Comparison of ENCODE assay signal across 8 mouse cellular contexts in the genomic region with DNA sequence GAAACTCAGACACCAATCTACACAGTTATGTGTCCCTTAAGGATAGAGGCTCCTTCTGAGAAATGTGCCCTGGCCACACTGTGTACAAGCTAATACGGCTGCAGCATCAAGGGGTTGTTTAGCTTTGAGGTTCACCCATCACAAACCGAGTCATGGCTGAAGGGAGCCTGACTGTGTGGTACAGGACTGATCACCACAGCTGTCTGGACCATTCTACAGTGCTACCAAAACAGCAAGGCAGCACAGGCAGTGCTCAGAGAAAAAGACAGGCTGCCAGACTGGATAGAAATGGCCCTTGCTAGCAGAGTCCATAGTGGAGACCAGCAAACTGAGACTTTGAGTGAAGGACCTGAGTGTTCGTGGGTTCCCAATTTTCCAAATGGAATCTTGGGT. TPM values are rescaled to one million over a fixed set of nuclear protein-coding genes. Genes with fewer than 3 reads are reported as not detected.
DNase-seq lines count a peak whose midpoint lies in the region; ATAC-seq and TF ChIP-seq lines count a peak whose summit lies in the region.

No protein-coding gene starts in this region.

- ATAC-seq in forebrain, embryonic 14.5 days = no peak; the same call in 1 of the 2 replicates
- no peak for ATAC-seq in liver, embryonic 12.5 days
- ATAC-seq in stomach, embryonic 15.5 days (ENCODE audit: insufficient read depth, low FRiP score, low read depth) = no peak

- DNase-seq in spleen, adult 2 months (ENCODE audit: low read depth in 1 of 2, low spot score in 2 of 2) = no peak
- DNase-seq in spleen, postnatal 4 days (ENCODE audit: low spot score in 2 of 2) = no peak
- no peak for DNase-seq in forebrain, embryonic 14.5 days (ENCODE audit: low spot score)
- DNase-seq in spleen, postnatal 14 days (ENCODE audit: low spot score in 2 of 2) = no peak
- DNase-seq in adrenal gland, postnatal 36 days = no peak
- no peak for DNase-seq in c-Kit-positive CD71-positive TER-119-positive erythroid progenitor cells, embryonic 14.5 days (ENCODE audit: low spot score)

- H3K4me3 ChIP-seq in spleen, adult 2 months (ENCODE audit: extremely low read depth, insufficient read depth, insufficient read length) = peak overlapping the region; percentile 71
- H3K4me3 ChIP-seq in forebrain, embryonic 14.5 days (ENCODE audit: low read depth, low read length) = peak overlapping the region; percentile 90
- H3K4me3 ChIP-seq in liver, embryonic 12.5 days = peak overlapping the region; percentile 81
- H3K4me3 ChIP-seq in stomach, embryonic 15.5 days (replicated peaks) = peak overlapping the region; percentile 95

- peaks cover 19% of the 10 kb centered on the region; the same call in 1 of the 2 replicates for H3K4me1 ChIP-seq in spleen, adult 2 months (ENCODE audit: control insufficient read depth, insufficient read depth, insufficient read length)
- peaks cover 20% of the 10 kb centered on the region for H3K4me1 ChIP-seq in forebrain, embryonic 14.5 days (ENCODE audit: control insufficient read depth, insufficient read depth, low read length)
- H3K4me1 ChIP-seq in liver, embryonic 12.5 days = peaks cover 41% of the 10 kb centered on the region
- H3K4me1 ChIP-seq in stomach, embryonic 15.5 days = peaks cover 20% of the 10 kb centered on the region

- H3K4me2 ChIP-seq in forebrain, embryonic 14.5 days (ENCODE audit: low read length) = peak overlapping the region; percentile 83
- peak overlapping the region; percentile 83 for H3K4me2 ChIP-seq in liver, embryonic 12.5 days
- peak overlapping the region; percentile 80 for H3K4me2 ChIP-seq in stomach, embryonic 15.5 days

- WGBS in spleen, adult 2 months = 10% methylated on average over 3 of the region's 3 CpGs
- 43% methylated on average over 3 of the region's 3 CpGs for WGBS in forebrain, embryonic 14.5 days
- 30% methylated on average over 3 of the region's 3 CpGs for WGBS in liver, embryonic 12.5 days (ENCODE audit: insufficient replicate concordance)
- 18% methylated on average over 3 of the region's 3 CpGs for WGBS in stomach, embryonic 15.5 days

- no peaks in the 10 kb centered on the region for H3K9me3 ChIP-seq in forebrain, embryonic 14.5 days (replicated peaks; ENCODE audit: control insufficient read depth, low read length)
- no peaks in the 10 kb centered on the region for H3K9me3 ChIP-seq in liver, embryonic 12.5 days (replicated peaks)
- no peaks in the 10 kb centered on the region for H3K9me3 ChIP-seq in stomach, embryonic 15.5 days

- peak overlapping the region; percentile 92 for H3K9ac ChIP-seq in forebrain, embryonic 14.5 days (ENCODE audit: low read length)
- H3K9ac ChIP-seq in liver, embryonic 12.5 days = peak overlapping the region; percentile 77
- H3K9ac ChIP-seq in stomach, embryonic 15.5 days = peak overlapping the region; percentile 91; the same call in 1 of the 2 replicates

- no peak for TF ChIP-seq CTCF in spleen, adult 2 months (IDR thresholded peaks at IDR 0.05; ENCODE audit: extremely low read depth, insufficient read depth, insufficient read length, insufficient replicate concordance)

- TF ChIP-seq POLR2A in spleen, adult 2 months (IDR thresholded peaks at IDR 0.05; ENCODE audit: low read depth, low read length) = no peak

- no peaks in the 10 kb centered on the region for H3K27me3 ChIP-seq in spleen, adult 2 months (ENCODE audit: control insufficient read depth, insufficient read depth, low read length)
- no peaks in the 10 kb centered on the region for H3K27me3 ChIP-seq in forebrain, embryonic 14.5 days (replicated peaks; ENCODE audit: control insufficient read depth, insufficient read depth, low read length)
- H3K27me3 ChIP-seq in liver, embryonic 12.5 days (replicated peaks) = no peaks in the 10 kb centered on the region
- H3K27me3 ChIP-seq in stomach, embryonic 15.5 days (replicated peaks) = no peaks in the 10 kb centered on the region

- H3K36me3 ChIP-seq in spleen, adult 2 months (ENCODE audit: control insufficient read depth, insufficient read depth, low read length) = peaks cover 5% of the 10 kb centered on the region
- peaks cover 24% of the 10 kb centered on the region for H3K36me3 ChIP-seq in forebrain, embryonic 14.5 days (ENCODE audit: control insufficient read depth, insufficient read depth, low read length)
- peaks cover 24% of the 10 kb centered on the region for H3K36me3 ChIP-seq in liver, embryonic 12.5 days
- H3K36me3 ChIP-seq in stomach, embryonic 15.5 days = peaks cover 11% of the 10 kb centered on the region

- peak overlapping the region; percentile 15; the same call in 1 of the 2 replicates for H3K27ac ChIP-seq in spleen, adult 2 months (ENCODE audit: insufficient read depth, low read length)
- H3K27ac ChIP-seq in forebrain, embryonic 14.5 days (ENCODE audit: low read depth, low read length) = no peak overlapping the region
- H3K27ac ChIP-seq in liver, embryonic 12.5 days = no peak overlapping the region
- peak overlapping the region; percentile 97; the same call in 1 of the 2 replicates for H3K27ac ChIP-seq in stomach, embryonic 15.5 days

RNA-seq across cellular contexts. Expression of a gene that starts 1.3 kb away (rescaled TPM):
- 742 and 822 TPM in 2 replicates for polyA plus RNA-seq in spleen, adult 2 months (2012; rRNA removed)
- polyA plus RNA-seq in forebrain, embryonic 14.5 days (2014; fragmentation: Nextera tagmentation; extraction: Ambion mirVana) = 547 and 623 TPM in 2 replicates
- 140 and 142 TPM in 2 replicates for polyA plus RNA-seq in liver, embryonic 12.5 days (2016; fragmentation: Nextera tagmentation; extraction: Ambion mirVana)
- 456 and 486 TPM in 2 replicates for polyA plus RNA-seq in stomach, embryonic 15.5 days (2015; fragmentation: Nextera tagmentation; extraction: Ambion mirVana)
- 100 to 1,000 TPM; 740 to 871 TPM for total RNA-seq in adrenal gland, postnatal 36 days (2021)

RNA-seq across cellular contexts. Expression of a gene that starts 9.4 kb away (rescaled TPM):
- polyA plus RNA-seq in spleen, adult 2 months (2012; rRNA removed) = not detected in 2 replicates
- polyA plus RNA-seq in forebrain, embryonic 14.5 days (2014; fragmentation: Nextera tagmentation; extraction: Ambion mirVana) = not detected in 2 replicates
- polyA plus RNA-seq in liver, embryonic 12.5 days (2016; fragmentation: Nextera tagmentation; extraction: Ambion mirVana) = not detected in 2 replicates
- not detected in 2 replicates for polyA plus RNA-seq in stomach, embryonic 15.5 days (2015; fragmentation: Nextera tagmentation; extraction: Ambion mirVana)
- 1 to 10 TPM in 1 of 2 experiments, not detected in 1; 1.7 TPM for total RNA-seq in adrenal gland, postnatal 36 days (2021)

RNA-seq across cellular contexts. Expression of a gene that starts 39.3 kb away (rescaled TPM):
- not detected in 2 replicates for polyA plus RNA-seq in spleen, adult 2 months (2012; rRNA removed)
- not detected in 2 replicates for polyA plus RNA-seq in forebrain, embryonic 14.5 days (2014; fragmentation: Nextera tagmentation; extraction: Ambion mirVana)
- 0.31 TPM in 1 of 2 replicates, not detected in the other for polyA plus RNA-seq in liver, embryonic 12.5 days (2016; fragmentation: Nextera tagmentation; extraction: Ambion mirVana)
- polyA plus RNA-seq in stomach, embryonic 15.5 days (2015; fragmentation: Nextera tagmentation; extraction: Ambion mirVana) = not detected in 2 replicates
- not detected for total RNA-seq in adrenal gland, postnatal 36 days (2021)

RNA-seq across cellular contexts. Expression of a gene that starts 54.3 kb away (rescaled TPM):
- polyA plus RNA-seq in spleen, adult 2 months (2012; rRNA removed) = not detected in 2 replicates
- not detected in 2 replicates for polyA plus RNA-seq in forebrain, embryonic 14.5 days (2014; fragmentation: Nextera tagmentation; extraction: Ambion mirVana)
- not detected in 2 replicates for polyA plus RNA-seq in liver, embryonic 12.5 days (2016; fragmentation: Nextera tagmentation; extraction: Ambion mirVana)
- polyA plus RNA-seq in stomach, embryonic 15.5 days (2015; fragmentation: Nextera tagmentation; extraction: Ambion mirVana) = not detected in 2 replicates
- not detected for total RNA-seq in adrenal gland, postnatal 36 days (2021)

Comparison
In these comparisons a context has a peak if more than half of its experiments do, and no peak if none do; other contexts are left out.
1. H3K27ac ChIP-seq: peak in spleen, adult 2 months (single experiment) and stomach, embryonic 15.5 days (single experiment); none in forebrain, embryonic 14.5 days (single experiment) and liver, embryonic 12.5 days (single experiment).
2. Peak in every context shown above with its lines, with median percentiles within 50 percentile points of each other: H3K4me3 ChIP-seq, H3K4me2 ChIP-seq and H3K9ac ChIP-seq.